Mouse (Mus musculus) gastrocnemius, postnatal 36 days (tissue): Measurements from ENCODE around the gene Mpig6b. TPM values are rescaled to one million over a fixed set of nuclear protein-coding genes. Genes with fewer than 3 reads are reported as not detected.

Experiments used
- DNase-seq, 2 experiments: peaks; one replicate each; pipeline ENCODE4 v3.0.0; 2022
- intact Hi-C: fragments of 180-260 bp; cut with DNase I; formaldehyde crosslinking; loops from one replicate; pipeline ENCODE4 v1.15.1; 2025
- total RNA-seq, 2 experiments: library from RNA; stranded (reverse); gene quantifications; 2 replicates each; pipeline ENCODE4 v1.2.3; 2021

Gene Mpig6b
- total RNA-seq, 2 experiments from 2014 or later, result not detected

DNA sequence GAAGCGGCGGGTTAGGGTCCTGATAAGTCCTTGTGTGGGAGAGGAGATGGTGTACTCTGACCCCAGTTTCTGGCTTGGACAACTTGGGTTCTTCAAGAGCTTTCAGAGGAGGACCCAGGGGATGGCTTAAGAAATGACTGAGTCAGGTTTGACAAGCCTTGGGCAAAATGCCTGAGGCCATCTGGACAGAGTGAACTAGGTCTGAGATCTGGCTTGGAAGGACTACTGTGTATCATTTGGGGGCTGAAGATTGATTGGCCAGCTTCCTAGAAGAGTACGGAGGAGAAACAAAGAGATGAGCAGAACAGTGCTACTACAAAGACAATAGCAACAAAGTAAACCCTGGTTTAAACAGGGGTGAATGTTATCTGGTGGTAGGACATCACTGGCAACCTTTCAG, 2.5 kb downstream of the Mpig6b start:
- intact Hi-C loops, result no loop called here
- no peak for DNase-seq

DNA sequence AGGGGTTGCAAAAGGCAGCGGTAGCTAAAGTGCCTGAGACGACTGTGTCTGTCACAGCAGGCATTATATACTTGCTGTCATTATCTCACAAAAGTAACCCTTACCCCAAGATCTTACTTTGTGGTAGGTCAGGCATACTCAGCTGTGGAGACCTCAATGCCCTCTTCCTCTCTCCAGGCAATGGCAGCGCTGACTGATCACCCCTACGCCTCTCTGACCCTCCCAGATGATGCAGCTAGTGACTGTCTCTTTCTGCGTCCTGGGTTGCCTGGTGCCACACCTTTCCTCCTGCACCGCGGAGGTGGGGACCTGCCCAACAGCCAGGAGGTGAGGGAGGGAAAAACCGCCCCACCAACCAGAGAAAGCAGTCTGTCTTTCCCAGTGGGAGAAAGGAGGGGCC, 4.7 kb downstream of the Mpig6b start:
- no peak for DNase-seq
- intact Hi-C loops, result no loop called here

DNA sequence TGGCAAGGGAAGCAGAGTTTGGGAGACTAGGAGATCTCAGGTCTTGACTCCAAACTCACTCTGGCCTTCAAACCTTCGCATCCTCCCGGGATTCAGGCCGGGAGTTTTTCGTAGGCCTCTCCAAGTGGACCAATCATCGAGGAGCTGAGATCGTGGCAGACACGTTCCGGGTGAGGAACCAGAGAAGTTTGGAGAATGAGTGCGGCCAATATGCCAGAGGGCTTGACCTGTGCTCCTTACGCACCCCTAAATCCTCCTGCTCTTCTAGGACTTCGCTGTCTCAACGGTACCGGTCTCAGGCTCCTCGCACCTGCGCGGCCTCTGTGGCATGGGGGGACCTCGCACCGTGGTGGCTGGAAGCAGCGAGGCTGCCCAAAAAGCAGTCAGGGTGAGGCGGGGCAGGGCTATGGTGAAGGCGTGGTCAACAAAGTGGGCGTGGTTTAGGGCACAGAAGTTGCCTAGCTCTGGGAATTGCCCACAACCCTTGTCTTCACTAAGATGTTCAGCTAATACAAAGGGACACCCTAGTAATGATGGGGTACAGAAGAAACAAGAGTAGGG, 5.2 kb downstream of the Mpig6b start:
- intact Hi-C loops, result no loop called here
- DNase-seq, result no peak

DNA sequence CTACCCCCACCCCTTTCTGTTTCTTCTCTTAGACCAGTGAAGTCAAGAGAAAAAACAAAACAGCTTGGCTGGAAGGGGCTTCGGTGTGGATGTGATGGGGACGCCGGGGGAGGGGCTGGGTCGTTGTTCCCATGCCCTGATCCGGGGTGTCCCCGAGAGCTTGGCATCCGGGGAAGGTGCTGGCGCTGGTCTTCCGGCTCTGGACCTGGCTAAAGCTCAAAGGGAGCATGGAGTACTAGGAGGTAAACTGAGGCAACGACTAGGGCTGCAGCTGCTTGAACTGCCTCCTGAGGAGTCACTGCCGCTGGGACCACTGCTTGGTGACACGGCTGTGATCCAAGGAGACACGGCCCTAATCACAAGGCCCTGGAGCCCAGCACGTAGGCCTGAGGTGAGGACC, 5.9 kb downstream of the Mpig6b start:
- DNase-seq, result no peak
- intact Hi-C loops, result no loop called here

DNA sequence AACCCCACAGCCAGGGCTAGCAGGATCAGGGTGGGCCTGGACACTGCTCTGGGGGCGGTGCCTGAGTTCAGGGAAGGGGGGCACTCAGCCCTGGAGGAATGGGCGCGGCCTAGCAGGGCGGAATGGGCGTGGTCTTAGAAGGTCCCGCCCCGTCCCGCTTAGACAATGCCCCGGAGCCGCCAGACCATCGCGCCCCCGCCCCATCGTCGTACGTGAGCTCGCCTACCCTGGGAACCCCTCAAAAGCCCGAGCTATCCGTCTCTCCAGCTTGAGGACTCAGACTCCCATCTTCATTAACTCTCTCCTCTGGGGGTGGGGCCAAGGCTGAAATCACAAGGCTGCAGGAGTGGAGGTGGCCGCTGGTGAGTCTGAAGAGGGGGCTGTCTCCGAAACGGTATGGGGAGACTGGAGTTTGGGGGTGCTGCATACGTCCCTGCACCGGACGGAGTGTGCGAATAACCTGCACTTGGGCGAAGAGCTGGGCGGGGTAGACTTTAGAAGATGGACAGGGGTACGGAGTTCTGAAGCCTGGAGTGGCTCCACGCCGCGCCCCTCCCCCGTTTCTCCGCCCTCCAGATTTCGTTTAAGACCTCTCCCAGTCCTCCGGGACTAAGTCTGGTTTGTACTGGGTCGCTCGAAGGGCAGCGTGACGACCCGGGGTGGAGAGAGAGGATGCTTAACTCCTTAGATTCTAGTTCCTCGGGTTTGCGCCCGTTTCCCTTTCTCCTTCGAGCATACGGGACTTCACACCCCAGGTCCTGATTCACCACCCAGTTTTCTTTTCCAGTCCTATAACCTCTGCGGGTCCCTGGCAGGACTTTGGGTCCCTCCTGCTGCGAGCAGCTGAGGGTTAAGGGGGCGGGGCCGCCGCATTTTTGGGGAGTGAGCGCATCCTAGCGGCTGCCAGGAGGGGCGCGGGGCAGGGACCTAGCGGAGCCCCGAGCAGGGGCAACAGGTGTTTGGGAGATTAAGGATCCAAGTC, 6.8 kb downstream of the Mpig6b start, which contains the start of gene Ddah2:
Gene Ddah2, plus strand, starts transcription at position 125 of the 982 bp plus-strand sequence.
- intact Hi-C loops, result loop anchor here (2.0 kb wide), 1 partner anchor 36 kb away; no protein-coding TSS in a partner anchor
- peak; percentile 89 to 93 for DNase-seq

DNA sequence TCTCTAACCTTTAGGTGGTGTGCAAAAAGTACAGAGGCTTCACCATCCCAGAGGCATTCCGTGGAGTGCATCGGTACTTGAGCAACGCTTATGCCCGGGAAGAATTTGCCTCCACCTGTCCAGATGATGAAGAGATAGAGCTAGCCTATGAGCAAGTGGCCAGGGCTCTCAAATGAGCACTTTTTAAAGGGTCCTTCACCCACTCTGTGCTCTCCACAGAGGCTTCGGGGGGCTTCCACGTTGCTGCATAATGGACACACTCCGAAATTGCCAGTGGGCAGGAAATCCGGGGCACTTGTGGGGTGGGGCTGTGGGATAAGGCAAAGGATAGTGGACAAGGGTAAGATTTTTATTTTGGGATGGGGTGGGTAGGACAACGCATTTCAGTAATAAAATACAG, 7.7 kb downstream of the Mpig6b start:
- intact Hi-C loops, result loop anchor here (2.0 kb wide), 1 partner anchor 36 kb away; no protein-coding TSS in a partner anchor
- DNase-seq, result no peak

DNA sequence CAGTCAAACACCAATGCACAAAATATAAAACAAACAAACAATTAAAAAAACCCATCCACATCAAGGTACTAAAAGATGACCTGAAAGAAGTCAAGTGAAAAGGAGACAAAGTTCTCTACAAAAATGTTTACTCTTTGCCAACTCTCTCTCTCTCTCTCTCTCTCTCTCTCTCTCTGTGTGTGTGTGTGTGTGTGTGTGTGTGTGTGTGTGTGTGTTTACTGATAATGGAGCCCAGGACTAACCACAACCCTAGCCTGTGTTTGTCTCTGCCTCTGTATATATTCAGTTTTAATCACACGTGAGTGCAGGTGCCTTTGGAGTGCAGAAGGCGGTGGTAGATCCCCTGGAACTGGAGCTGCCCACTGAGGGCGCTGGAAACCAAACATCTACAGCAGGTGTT, 8.9 kb downstream of the Mpig6b start:
- no peak for DNase-seq
- intact Hi-C loops, result no loop called here

DNA sequence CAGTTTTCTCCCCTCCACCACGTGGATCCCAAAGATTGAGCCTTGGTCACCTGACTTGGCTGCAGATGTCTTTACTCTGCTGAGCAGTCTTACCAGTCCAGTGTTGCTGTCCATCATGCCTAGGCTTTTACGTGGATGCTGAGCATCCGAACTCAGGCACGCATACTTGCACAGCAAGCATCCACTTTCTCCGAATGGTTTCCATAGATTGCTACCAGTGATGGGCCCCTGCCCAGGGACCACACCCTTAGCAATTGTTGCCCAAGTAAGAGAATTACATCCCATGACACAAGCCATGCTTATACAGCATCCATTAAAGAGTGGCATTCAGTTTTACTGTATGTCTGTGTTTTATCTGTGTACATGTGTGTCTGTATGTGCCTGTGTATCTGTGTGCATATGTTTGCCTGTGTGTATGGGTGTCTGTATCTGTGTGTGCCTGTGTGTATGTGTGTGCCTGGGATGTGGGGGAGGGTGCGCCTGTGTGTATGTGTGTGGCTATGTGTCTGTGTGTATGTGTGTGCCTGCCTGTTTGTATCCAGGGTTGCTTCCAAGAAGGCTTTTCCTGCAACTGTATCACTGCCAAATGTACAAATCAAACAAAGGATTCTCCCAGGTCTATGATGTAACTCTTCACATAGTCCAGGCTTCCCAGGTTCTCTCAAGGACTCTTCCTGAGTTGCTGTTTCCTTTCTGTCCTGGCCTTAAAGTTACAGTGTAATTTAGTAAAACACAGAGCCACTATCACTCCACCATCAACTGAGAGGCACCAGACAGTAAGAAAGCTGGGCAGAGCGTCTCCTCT, 10.1 kb downstream of the Mpig6b start:
- intact Hi-C loops, result no loop called here
- no peak for DNase-seq

DNA sequence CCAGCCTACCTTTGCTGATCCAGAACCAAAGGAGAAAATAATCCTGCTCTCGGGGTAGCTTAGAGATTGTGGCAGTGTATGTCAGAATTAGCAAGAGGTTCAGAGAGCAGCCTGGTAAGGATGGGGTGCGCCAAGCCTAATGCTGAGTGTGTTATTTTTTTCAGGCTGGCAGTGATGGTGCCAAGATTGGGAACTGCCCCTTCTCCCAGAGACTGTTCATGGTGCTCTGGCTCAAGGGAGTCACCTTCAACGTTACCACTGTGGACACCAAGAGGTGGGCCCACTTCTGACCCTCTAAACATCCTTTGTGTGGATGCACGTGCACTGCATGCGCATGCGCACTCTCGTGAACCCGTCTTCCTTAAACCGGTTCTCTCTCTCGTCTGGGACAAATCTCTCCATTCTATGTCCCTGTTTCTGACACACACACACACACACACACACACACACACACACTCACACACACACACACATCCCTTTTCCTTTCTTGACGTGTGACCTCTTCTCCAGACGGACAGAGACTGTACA, 13.6 kb downstream of the Mpig6b start:
- intact Hi-C loops, result no loop called here
- no peak for DNase-seq

DNA sequence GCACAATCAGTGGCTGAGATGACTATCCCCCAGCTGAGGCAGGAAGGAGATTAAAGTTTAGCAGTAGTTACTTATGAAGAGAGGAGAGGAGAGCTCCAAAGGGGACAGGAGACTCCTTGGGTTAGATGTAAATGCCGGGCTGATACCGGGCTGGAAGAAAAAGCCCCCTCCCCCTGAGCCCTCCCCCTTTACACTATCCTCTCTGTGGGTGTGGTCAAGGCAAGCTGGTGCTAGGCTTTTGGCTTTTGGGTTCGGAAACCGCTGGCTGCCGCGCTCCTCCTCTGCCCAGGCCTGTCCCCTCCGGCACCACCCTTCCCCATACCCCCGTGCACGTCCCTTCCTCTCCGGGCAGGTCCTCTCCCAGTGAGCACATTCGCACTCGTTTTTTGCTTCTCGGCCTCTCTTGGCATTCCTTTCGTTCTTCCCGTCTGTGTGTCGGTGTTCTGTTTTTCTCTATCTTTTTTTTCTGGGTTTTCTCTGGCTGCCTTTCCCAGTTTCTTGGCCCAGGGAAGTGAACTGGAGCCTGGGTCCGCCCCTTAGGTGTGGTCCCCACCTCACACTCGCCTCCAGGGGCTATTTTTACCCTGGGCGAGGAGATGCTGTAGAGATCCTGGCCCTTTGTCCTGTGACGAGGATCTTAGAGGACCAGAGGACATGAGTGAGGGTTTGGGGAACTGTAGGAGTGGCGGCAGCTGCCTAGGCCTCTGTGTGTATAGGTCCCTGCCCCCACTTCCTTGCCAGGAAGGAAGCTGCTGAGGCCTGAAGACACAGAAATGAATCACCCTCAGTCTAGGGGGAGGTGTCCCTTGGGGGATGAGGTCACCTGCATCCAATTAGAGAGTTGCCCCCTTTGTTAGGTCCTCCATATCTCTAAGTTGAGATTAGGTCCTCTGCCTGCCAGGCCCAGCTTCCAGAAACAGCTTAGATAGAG, 14.6 kb downstream of the Mpig6b start:
- intact Hi-C loops, result no loop called here
- DNase-seq, result peak; percentile 49 to 54

DNA sequence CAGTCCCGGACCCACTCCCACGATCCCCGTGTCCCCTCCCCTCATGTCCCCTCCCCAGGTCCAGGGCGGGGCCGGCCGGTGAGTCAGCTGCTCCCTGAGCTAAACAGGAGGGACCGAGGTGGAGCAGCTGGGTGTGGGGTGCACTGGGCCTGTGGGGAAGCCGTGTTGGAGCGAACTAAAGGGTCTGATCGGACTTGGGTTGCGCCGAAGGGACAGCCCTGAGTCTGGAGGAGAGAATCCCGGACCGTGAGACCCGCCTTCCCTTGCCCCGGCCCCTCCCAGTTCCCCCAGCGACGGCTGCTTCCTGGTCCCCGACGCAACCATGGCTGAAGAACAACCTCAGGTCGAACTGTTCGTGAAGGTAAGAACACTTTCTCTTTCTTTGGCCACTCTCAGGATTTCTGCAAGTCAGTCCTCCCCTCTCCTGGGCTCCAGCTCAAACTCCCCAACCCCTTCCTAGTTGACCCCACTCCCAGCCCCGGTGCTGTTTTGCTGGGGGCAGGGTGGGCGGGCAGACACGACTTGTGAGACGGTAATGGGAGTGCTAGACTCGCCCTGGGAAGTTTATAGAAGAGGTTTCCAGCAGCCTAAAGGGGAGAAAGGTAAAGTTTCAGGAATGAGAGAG, 15.7 kb downstream of the Mpig6b start:
- DNase-seq, result peak; percentile 69 to 71
- intact Hi-C loops, result no loop called here

DNA sequence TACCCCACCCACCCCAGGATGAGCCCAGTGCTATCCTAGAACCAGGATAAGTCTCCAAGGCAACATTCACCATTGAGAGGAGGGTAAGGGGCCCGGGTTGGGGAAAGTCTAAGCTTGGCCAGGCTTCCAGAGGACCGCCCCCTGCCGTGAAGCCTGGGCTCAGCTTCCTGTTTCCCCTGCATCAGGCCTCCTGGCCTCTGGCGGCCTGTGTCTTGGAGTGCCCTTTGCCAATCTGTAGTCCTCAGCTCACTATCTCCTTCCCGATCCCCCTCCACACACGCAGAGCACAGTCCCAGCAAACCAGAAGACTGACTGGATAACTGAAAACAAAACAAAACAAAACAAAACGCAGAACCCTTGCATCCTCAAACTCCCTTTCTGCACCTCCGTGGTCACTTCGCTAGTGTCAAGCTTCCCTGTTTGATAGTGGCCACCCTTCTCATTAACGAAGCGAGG, 16.4 kb downstream of the Mpig6b start, which contains the start of gene Clic1:
Gene Clic1, plus strand, starts transcription at position 406 of the 456 bp plus-strand sequence.
- intact Hi-C loops, result no loop called here
- peak in 1 of 2 experiments; percentile 51 for DNase-seq

DNA sequence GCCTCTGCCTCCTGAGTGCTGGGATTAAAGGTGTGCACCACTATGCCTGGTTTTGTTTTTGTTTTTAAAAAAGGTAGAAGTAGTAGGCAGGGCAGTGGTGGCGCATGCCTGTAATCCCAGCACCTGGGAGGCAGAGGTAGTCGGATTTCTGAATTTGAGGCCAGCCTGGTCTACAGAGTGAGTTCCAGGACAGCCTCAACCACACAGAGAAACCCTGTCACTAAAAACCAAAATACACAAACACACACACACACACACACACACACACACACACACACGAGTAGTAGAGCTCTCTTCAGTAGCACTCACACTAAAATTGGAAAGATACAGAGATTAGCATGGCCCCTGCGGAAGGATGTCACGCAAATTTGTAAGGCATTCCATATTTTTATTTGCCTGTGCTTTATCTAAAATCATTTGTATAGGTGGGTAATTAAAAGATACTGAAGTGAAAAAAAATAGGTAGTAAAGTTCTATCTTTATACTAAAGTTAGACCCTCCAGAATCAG, 17.0 kb downstream of the Mpig6b start:
- intact Hi-C loops, result no loop called here
- no peak for DNase-seq

DNA sequence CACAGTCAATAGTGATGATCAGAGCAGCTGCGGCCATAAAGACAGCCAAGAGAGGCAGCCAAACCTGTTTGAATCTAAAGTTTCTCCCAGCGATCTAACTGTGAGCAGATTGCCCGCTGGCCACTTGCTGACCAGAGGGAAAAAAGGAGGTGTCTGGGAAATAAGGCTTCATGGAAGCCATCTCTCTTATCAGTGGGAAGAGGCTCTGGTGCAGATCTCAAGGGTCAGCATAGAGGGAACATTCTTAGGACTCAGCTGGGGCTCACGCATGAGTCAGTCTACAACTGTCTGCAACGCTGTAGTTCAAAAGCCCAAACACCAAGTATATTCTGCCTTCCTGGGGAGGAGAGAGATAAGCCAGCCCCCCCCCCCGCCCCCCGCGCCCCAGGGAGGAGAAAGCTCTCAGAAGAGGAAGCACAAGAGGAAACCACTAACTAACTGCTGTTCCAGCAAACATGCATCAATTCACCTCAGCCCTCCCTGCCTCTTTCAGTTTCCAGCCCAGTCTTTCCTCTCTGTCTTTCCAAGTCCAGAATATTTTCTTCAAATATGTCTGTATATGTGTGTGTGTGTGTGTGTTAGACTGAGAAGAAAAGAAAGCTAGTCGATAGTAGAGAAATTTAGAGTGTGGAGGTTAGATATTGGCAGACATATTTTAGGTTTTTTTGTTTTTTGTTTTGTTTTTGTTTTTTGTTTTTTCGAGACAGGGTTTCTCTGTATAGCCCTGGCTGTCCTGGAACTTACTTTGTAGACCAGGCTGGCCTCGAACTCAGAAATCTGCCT, 17.6 kb downstream of the Mpig6b start:
- intact Hi-C loops, result no loop called here
- DNase-seq, result no peak

DNA sequence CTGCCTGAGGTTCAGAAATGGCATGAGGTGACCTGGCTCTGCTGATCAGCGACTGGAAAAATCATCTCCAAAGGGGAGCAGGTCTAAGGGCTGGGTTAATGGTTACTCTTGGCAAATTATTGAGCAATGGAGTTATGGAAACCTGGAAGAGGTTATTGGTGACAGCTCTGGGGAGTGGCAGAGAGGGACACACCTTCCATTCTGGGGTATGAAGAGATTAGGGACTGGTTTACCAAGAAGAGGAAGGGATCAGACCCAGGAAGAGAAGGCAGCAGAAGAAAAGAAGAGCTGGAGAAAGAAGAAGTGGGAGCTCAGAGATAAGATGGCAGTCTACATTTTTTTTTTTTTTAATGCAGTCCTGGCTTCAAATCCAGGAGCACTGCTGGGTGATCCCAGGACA, 18.3 kb downstream of the Mpig6b start:
- intact Hi-C loops, result no loop called here
- DNase-seq, result no peak

DNA sequence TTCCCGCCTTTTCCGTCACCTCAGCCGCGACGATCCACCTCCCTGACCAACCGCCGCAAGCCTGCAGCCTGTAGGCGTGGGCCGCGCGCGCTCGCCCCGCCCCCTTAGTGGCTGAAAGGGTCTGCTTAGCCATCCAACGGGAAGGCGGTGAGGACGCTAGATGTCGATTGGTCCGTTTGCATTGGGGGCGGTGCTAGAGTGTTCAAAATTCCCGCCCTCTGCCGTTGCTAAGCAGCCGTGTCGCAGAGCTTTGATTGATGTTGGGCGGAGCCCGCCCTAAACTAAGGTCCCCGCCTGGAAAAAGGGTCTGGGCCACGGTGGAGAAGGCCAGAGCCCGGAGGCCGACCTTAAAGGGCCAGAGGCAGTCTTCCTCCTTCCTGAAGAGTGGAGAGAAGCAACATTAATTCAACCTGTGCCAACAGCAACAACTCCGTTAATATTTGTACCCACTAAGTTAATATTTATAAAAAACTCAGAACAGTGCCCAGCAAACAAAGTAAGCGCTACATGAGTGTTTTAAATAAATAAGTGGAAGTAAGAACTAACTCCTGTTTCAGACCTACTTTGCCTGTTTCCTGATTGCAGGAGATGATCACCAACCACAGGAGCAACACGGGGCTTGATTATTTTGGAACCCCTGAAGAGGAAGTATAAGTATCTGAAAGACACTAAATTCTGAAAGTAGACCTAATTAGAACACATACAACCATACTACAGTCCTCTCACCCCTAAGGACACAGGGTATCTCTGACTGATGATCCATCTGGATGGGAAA, 19.1 kb downstream of the Mpig6b start, which contains the start of gene Msh5:
Gene Msh5, minus strand, starts transcription at position 65 of the 775 bp plus-strand sequence.
- DNase-seq, result peak; percentile 96 to 97
- intact Hi-C loops, result no loop called here
